Mouse (Mus musculus) layer of hippocampus, adult 9-11 months (tissue): Measurements from ENCODE around the gene Camk2d.

Experiments
- DNase-seq: peaks from one replicate; pipeline ENCODE4 v3.0.0; 2022

Camk2d gene

GRCm38 (mm10) chr3:126693302-126693701 is 97.2 kb downstream of the Camk2d start:
- no peak for DNase-seq

GRCm38 (mm10) chr3:126695456-126696293 is 99.6 kb downstream of the Camk2d start:
- DNase-seq: peak; percentile 88

GRCm38 (mm10) chr3:126696620-126697019 is 100.5 kb downstream of the Camk2d start:
- DNase-seq: no peak

GRCm38 (mm10) chr3:126699740-126700139 is 103.6 kb downstream of the Camk2d start:
- no peak for DNase-seq

- DNase-seq: no peak
Observed at GRCm38 (mm10) chr3:126701067-126701466, 105.0 kb downstream of the Camk2d start.

GRCm38 (mm10) chr3:126701586-126701985 is 105.5 kb downstream of the Camk2d start:
- DNase-seq: no peak

GRCm38 (mm10) chr3:126705490-126705889 is 109.4 kb downstream of the Camk2d start:
- DNase-seq: no peak

GRCm38 (mm10) chr3:126714281-126714680 is 118.2 kb downstream of the Camk2d start:
- no peak for DNase-seq

GRCm38 (mm10) chr3:126723021-126723449 is 126.9 kb downstream of the Camk2d start:
- peak; percentile 73 for DNase-seq

GRCm38 (mm10) chr3:126723458-126723857 is 127.4 kb downstream of the Camk2d start:
- DNase-seq: no peak

GRCm38 (mm10) chr3:126725647-126726046 is 129.5 kb downstream of the Camk2d start:
- DNase-seq: peak; percentile 77

GRCm38 (mm10) chr3:126727387-126727786 is 131.3 kb downstream of the Camk2d start:
- DNase-seq: no peak

- no peak for DNase-seq
Observed at GRCm38 (mm10) chr3:126730411-126730810, 134.3 kb downstream of the Camk2d start.

- no peak for DNase-seq
Observed at GRCm38 (mm10) chr3:126732323-126732722, 136.2 kb downstream of the Camk2d start.

GRCm38 (mm10) chr3:126734533-126734932 is 138.4 kb downstream of the Camk2d start:
- no peak for DNase-seq

- DNase-seq: no peak
Observed at GRCm38 (mm10) chr3:126735211-126735610, 139.1 kb downstream of the Camk2d start.

- DNase-seq: no peak
Observed at GRCm38 (mm10) chr3:126737128-126737527, 141.0 kb downstream of the Camk2d start.

GRCm38 (mm10) chr3:126740146-126740545 is 144.0 kb downstream of the Camk2d start:
- DNase-seq: no peak

GRCm38 (mm10) chr3:126744432-126745133 is 148.5 kb downstream of the Camk2d start:
- no peak for DNase-seq

GRCm38 (mm10) chr3:126746148-126746803 is 150.2 kb downstream of the Camk2d start:
- no peak for DNase-seq

GRCm38 (mm10) chr3:126747628-126748027 is 151.5 kb downstream of the Camk2d start:
- no peak for DNase-seq

- DNase-seq: no peak
Observed at GRCm38 (mm10) chr3:126751377-126752098, 155.4 kb downstream of the Camk2d start.

- DNase-seq: no peak
Observed at GRCm38 (mm10) chr3:126752978-126753377, 156.9 kb downstream of the Camk2d start.
